Mouse (Mus musculus): Measurements from ENCODE around the gene Rab7b. TPM values are rescaled to one million over a fixed set of nuclear protein-coding genes. Genes with fewer than 3 reads are reported as not detected.

Gene Rab7b
- polyA plus RNA-seq, 1 experiment, result 2.2 TPM

DNA sequence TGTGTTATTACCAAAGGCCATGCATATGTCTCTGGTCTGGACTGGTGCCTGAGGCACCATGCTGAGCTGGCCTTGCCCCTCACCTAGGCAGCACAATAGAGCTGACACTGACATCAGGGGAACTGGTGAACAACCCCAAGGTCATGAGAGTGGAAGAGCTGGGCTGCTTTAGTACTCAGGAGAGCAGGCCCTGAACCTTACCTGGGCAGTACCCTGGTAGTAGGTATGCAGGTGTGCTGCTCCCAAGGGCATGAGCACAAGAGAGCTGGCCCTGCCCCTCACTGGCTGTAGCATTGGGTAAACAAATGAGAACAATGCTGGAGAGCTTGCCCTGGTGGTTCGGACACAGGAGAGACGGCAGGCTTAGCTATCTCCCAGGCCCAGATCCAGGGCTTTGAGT lies 6.8 kb downstream of the Rab7b start:
- Histone ChIP-seq H3K27ac (ENCODE audit: insufficient read depth, low read depth, low read length) (no peak overlapping the region), H3K27me3 (replicated peaks; ENCODE audit: control insufficient read depth, insufficient read depth, low read length) (no peaks in the 10 kb centered on the region), H3K4me1 (ENCODE audit: control insufficient read depth, insufficient read depth, low read length) (no peaks in the 10 kb centered on the region), H3K4me3 (ENCODE audit: insufficient read depth, low read depth, low read length) (no peak overlapping the region), H3K36me3 (ENCODE audit: control insufficient read depth, insufficient read depth, low read length) (no peaks in the 10 kb centered on the region)
- WGBS, result 90% methylated on average over 2 of the region's 2 CpGs
- DNase-seq, result no peak
- TF ChIP-seq CTCF (conservative IDR thresholded peaks at IDR 0.05; ENCODE audit: insufficient read depth, insufficient read length, low read depth, low read length), result no peak

DNA sequence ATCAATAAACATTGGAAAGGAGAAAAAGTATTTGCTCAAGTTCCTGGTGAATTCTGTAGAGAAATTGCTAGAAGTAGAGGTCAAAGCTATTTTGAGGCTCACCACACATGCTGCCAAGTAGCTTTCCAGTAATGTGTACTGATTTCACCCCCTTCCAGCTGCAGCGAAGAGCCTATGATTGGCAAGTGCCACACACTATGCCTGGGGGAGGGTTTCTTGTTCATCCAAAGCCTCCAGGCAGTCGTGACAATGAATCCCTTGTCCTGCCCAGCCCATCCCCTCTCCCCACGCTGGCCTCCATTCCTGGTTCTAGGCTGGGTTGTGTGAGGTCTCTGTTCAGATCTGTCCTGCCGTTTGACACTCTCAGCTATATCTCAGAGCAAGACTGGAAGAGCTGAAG lies 7.8 kb downstream of the Rab7b start:
- Histone ChIP-seq H3K27me3 (replicated peaks; ENCODE audit: control insufficient read depth, insufficient read depth, low read length) (no peaks in the 10 kb centered on the region), H3K36me3 (ENCODE audit: control insufficient read depth, insufficient read depth, low read length) (no peaks in the 10 kb centered on the region), H3K27ac (ENCODE audit: insufficient read depth, low read depth, low read length) (no peak overlapping the region), H3K4me1 (ENCODE audit: control insufficient read depth, insufficient read depth, low read length) (no peaks in the 10 kb centered on the region), H3K4me3 (ENCODE audit: insufficient read depth, low read depth, low read length) (no peak overlapping the region)
- no peak for DNase-seq
- TF ChIP-seq POLR2A (IDR thresholded peaks at IDR 0.05; ENCODE audit: low read depth, low read length), result no peak
- no peak for TF ChIP-seq CTCF (conservative IDR thresholded peaks at IDR 0.05; ENCODE audit: insufficient read depth, insufficient read length, low read depth, low read length)
- WGBS, result 68% methylated on average over 4 of the region's 4 CpGs

GRCm38 (mm10) chr1:131698770-131699169 lies 10.3 kb downstream of the Rab7b start:
- Histone ChIP-seq H3K4me3 (ENCODE audit: insufficient read depth, low read depth, low read length) (no peak overlapping the region), H3K27me3 (replicated peaks; ENCODE audit: control insufficient read depth, insufficient read depth, low read length) (no peaks in the 10 kb centered on the region), H3K27ac (ENCODE audit: insufficient read depth, low read depth, low read length) (no peak overlapping the region), H3K4me1 (ENCODE audit: control insufficient read depth, insufficient read depth, low read length) (no peaks in the 10 kb centered on the region), H3K36me3 (ENCODE audit: control insufficient read depth, insufficient read depth, low read length) (no peaks in the 10 kb centered on the region)
- no peak for DNase-seq
- TF ChIP-seq CTCF (conservative IDR thresholded peaks at IDR 0.05; ENCODE audit: insufficient read depth, insufficient read length, low read depth, low read length), result no peak
- TF ChIP-seq POLR2A (IDR thresholded peaks at IDR 0.05; ENCODE audit: low read depth, low read length), result no peak
- WGBS, result 94% methylated on average over 3 of the region's 3 CpGs

DNA sequence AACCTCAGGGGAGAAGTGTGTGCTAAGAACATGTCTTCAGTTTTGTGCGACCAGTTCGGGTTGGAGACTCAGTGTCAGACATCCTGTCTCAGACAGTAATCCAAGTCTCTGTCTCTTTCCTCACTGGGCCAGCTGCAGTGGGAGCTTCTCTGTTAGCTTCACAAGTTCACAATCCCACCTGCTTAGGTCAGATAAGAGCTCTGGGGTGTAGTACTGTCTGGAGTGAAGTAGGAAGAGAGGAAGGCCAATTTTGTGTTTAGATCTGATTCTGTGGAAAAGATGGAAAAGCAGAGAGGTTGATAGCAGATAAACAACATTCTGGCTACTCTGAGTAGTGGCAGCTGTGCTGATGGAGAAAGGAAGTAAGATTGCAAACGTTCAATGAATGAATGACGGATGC lies 11.1 kb downstream of the Rab7b start:
- TF ChIP-seq CTCF (conservative IDR thresholded peaks at IDR 0.05; ENCODE audit: insufficient read depth, insufficient read length, low read depth, low read length) (no peak), POLR2A (IDR thresholded peaks at IDR 0.05; ENCODE audit: low read depth, low read length) (no peak)
- WGBS, result 82% methylated on average over 4 of the region's 4 CpGs
- Histone ChIP-seq H3K4me3 (ENCODE audit: insufficient read depth, low read depth, low read length) (no peak overlapping the region), H3K27ac (ENCODE audit: insufficient read depth, low read depth, low read length) (no peak overlapping the region), H3K27me3 (replicated peaks; ENCODE audit: control insufficient read depth, insufficient read depth, low read length) (no peaks in the 10 kb centered on the region), H3K4me1 (ENCODE audit: control insufficient read depth, insufficient read depth, low read length) (no peaks in the 10 kb centered on the region), H3K36me3 (ENCODE audit: control insufficient read depth, insufficient read depth, low read length) (no peaks in the 10 kb centered on the region)
- DNase-seq, result no peak

- Histone ChIP-seq H3K36me3 (ENCODE audit: control insufficient read depth, insufficient read depth, low read length) (no peaks in the 10 kb centered on the region), H3K27ac (ENCODE audit: insufficient read depth, low read depth, low read length) (no peak overlapping the region), H3K4me1 (ENCODE audit: control insufficient read depth, insufficient read depth, low read length) (no peaks in the 10 kb centered on the region), H3K4me3 (ENCODE audit: insufficient read depth, low read depth, low read length) (no peak overlapping the region), H3K27me3 (replicated peaks; ENCODE audit: control insufficient read depth, insufficient read depth, low read length) (no peaks in the 10 kb centered on the region)
- TF ChIP-seq CTCF (conservative IDR thresholded peaks at IDR 0.05; ENCODE audit: insufficient read depth, insufficient read length, low read depth, low read length) (no peak), POLR2A (IDR thresholded peaks at IDR 0.05; ENCODE audit: low read depth, low read length) (no peak)
- DNase-seq, result no peak
- WGBS, result 68% methylated on average over 5 of the region's 5 CpGs
Observed at GRCm38 (mm10) chr1:131700447-131700846, 12.0 kb downstream of the Rab7b start.

- TF ChIP-seq CTCF (conservative IDR thresholded peaks at IDR 0.05; ENCODE audit: insufficient read depth, insufficient read length, low read depth, low read length) (no peak), POLR2A (IDR thresholded peaks at IDR 0.05; ENCODE audit: low read depth, low read length) (no peak)
- WGBS, result 88% methylated on average over 5 of the region's 5 CpGs
- H3K36me3 ChIP-seq (ENCODE audit: control insufficient read depth, insufficient read depth, low read length), result no peaks in the 10 kb centered on the region
Observed at GRCm38 (mm10) chr1:131701391-131701790, 12.9 kb downstream of the Rab7b start.

DNA sequence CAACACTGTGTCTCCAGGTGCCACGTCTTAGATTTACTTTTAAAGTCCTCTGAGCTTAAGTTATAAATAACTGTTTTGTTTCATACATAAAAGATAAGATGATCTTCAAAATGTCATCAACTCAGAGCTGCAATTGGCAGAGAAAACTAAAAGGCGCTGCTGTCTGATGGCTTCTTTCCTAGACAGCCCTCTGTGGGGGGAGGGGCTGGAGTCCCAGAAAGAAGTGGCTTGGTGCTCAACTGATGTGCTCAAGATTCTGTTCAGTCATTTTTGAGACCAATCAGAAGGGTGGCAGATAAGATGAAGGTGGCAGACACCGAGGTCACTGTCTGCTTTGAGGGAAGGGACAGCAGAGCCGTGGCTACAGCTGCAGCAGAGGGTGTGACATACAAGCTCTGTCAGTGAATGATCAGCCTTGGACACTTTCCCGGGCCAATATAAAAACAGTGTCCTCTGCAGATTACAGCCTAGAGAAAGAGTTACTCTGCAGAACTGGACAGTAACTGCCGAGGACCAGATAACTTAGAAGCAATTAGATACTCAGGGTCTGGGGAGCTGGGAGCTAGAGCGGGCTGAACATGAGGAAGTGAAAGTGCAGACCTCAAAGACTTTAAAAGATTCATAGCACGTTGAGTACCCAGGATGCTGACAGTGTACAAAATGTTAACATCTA lies 13.7 kb downstream of the Rab7b start:
- Histone ChIP-seq H3K4me3 (ENCODE audit: insufficient read depth, low read depth, low read length) (no peak overlapping the region), H3K36me3 (ENCODE audit: control insufficient read depth, insufficient read depth, low read length) (no peaks in the 10 kb centered on the region), H3K27me3 (replicated peaks; ENCODE audit: control insufficient read depth, insufficient read depth, low read length) (no peaks in the 10 kb centered on the region), H3K27ac (ENCODE audit: insufficient read depth, low read depth, low read length) (no peak overlapping the region), H3K4me1 (ENCODE audit: control insufficient read depth, insufficient read depth, low read length) (no peaks in the 10 kb centered on the region)
- WGBS, result 62% methylated on average over 8 of the region's 8 CpGs
- no peak for DNase-seq
- TF ChIP-seq POLR2A (IDR thresholded peaks at IDR 0.05; ENCODE audit: low read depth, low read length) (no peak), CTCF (conservative IDR thresholded peaks at IDR 0.05; ENCODE audit: insufficient read depth, insufficient read length, low read depth, low read length) (no peak)

More at GRCm38 (mm10) chr1:131701391-131701790, 12.9 kb downstream of the Rab7b start:
- H3K27ac ChIP-seq (ENCODE audit: insufficient read depth, low read depth, low read length), result no peak overlapping the region
- no peaks in the 10 kb centered on the region for H3K4me1 ChIP-seq (ENCODE audit: control insufficient read depth, insufficient read depth, low read length)
- H3K4me3 ChIP-seq (ENCODE audit: insufficient read depth, low read depth, low read length), result no peak overlapping the region
- DNase-seq, result no peak
- no peaks in the 10 kb centered on the region for H3K27me3 ChIP-seq (replicated peaks; ENCODE audit: control insufficient read depth, insufficient read depth, low read length)

Data from kidney, adult 2 months (tissue).